Mouse (Mus musculus): ENCODE data around the gene Pros1.

- no peak for TF ChIP-seq POLR2A (IDR thresholded peaks at IDR 0.05; ENCODE audit: borderline replicate concordance, low read depth, low read length)
- no peak for TF ChIP-seq CTCF (IDR thresholded peaks at IDR 0.05; ENCODE audit: low read depth, low read length)
Measured at GRCm38 (mm10) chr16:62853611-62854126, 438 bp upstream of the Pros1 start.

Measured in bone marrow macrophage, adult 2 months (primary cell).